Mouse (Mus musculus): ENCODE measurements around the gene En2. TPM values are rescaled to one million over a fixed set of nuclear protein-coding genes. Genes with fewer than 3 reads are reported as not detected.

Gene En2
- polyA plus RNA-seq, 1 experiment from 2014 or later: not detected

- Histone ChIP-seq H3K27me3 (replicated peaks) (peaks cover 93% of the 10 kb centered on the region), H3K4me1 (peaks cover 24% of the 10 kb centered on the region), H3K9me3 (no peaks in the 10 kb centered on the region), H3K4me3 (replicated peaks) (no peak overlapping the region), H3K9ac (no peak overlapping the region), H3K4me2 (no peak overlapping the region), H3K36me3 (no peaks in the 10 kb centered on the region), H3K27ac (no peak overlapping the region)
- no peak for ATAC-seq (ENCODE audit: insufficient read depth, low FRiP score, low read depth)
- 8% methylated on average over 1 of the region's 1 CpGs for WGBS
Observed at GRCm38 (mm10) chr5:28163926-28164325, 1.6 kb upstream of the En2 start.

GRCm38 (mm10) chr5:28166256-28167231 lies 1.1 kb downstream of the En2 start:
- H3K36me3 ChIP-seq: no peaks in the 10 kb centered on the region
- no peaks in the 10 kb centered on the region for H3K9me3 ChIP-seq
- H3K4me2 ChIP-seq: peak overlapping the region; percentile 99
- peaks cover 90% of the 10 kb centered on the region for H3K27me3 ChIP-seq (replicated peaks)
- no peak overlapping the region for H3K9ac ChIP-seq
- no peak overlapping the region for H3K27ac ChIP-seq
- ATAC-seq (ENCODE audit: insufficient read depth, low FRiP score, low read depth): no peak; the same call in 1 of the 2 replicates
- peaks cover 24% of the 10 kb centered on the region for H3K4me1 ChIP-seq
- WGBS: under 1% methylated on average over 108 of the region's 111 CpGs
- peak overlapping the region; percentile 45 for H3K4me3 ChIP-seq (replicated peaks)

GRCm38 (mm10) chr5:28167611-28168252 lies 2.2 kb downstream of the En2 start:
- no peak overlapping the region for H3K9ac ChIP-seq
- H3K27ac ChIP-seq: no peak overlapping the region
- no peaks in the 10 kb centered on the region for H3K9me3 ChIP-seq
- H3K4me3 ChIP-seq (replicated peaks): no peak overlapping the region
- ATAC-seq (ENCODE audit: insufficient read depth, low FRiP score, low read depth): no peak
- peaks cover 90% of the 10 kb centered on the region for H3K27me3 ChIP-seq (replicated peaks)
- H3K4me2 ChIP-seq: peak overlapping the region; percentile 26; the same call in 1 of the 2 replicates
- no peaks in the 10 kb centered on the region for H3K36me3 ChIP-seq
- WGBS: 1% methylated on average over 29 of the region's 29 CpGs
- H3K4me1 ChIP-seq: peaks cover 24% of the 10 kb centered on the region

GRCm38 (mm10) chr5:28168253-28169165 lies 3.0 kb downstream of the En2 start:
- Histone ChIP-seq H3K4me1 (peaks cover 24% of the 10 kb centered on the region), H3K36me3 (no peaks in the 10 kb centered on the region), H3K27ac (no peak overlapping the region), H3K9me3 (no peaks in the 10 kb centered on the region), H3K4me3 (replicated peaks) (no peak overlapping the region), H3K4me2 (peak overlapping the region; percentile 26; the same call in 1 of the 2 replicates), H3K9ac (no peak overlapping the region), H3K27me3 (replicated peaks) (peaks cover 91% of the 10 kb centered on the region)
- ATAC-seq (ENCODE audit: insufficient read depth, low FRiP score, low read depth): no peak
- 2% methylated on average over 36 of the region's 36 CpGs for WGBS

- Histone ChIP-seq H3K27ac (no peak overlapping the region), H3K36me3 (no peaks in the 10 kb centered on the region), H3K27me3 (replicated peaks) (peaks cover 91% of the 10 kb centered on the region), H3K4me1 (peaks cover 24% of the 10 kb centered on the region), H3K4me2 (no peak overlapping the region), H3K4me3 (replicated peaks) (no peak overlapping the region), H3K9ac (no peak overlapping the region), H3K9me3 (no peaks in the 10 kb centered on the region)
- 5% methylated on average over 5 of the region's 5 CpGs for WGBS
- no peak for ATAC-seq (ENCODE audit: insufficient read depth, low FRiP score, low read depth)
Observed at GRCm38 (mm10) chr5:28169166-28169801, 3.8 kb downstream of the En2 start.

- Histone ChIP-seq H3K27ac (no peak overlapping the region), H3K9me3 (no peaks in the 10 kb centered on the region), H3K27me3 (replicated peaks) (peaks cover 92% of the 10 kb centered on the region), H3K4me1 (peaks cover 24% of the 10 kb centered on the region), H3K36me3 (no peaks in the 10 kb centered on the region), H3K4me2 (no peak overlapping the region), H3K9ac (no peak overlapping the region), H3K4me3 (replicated peaks) (no peak overlapping the region)
- WGBS: 5% methylated on average over 17 of the region's 17 CpGs
- no peak for ATAC-seq (ENCODE audit: insufficient read depth, low FRiP score, low read depth)
Observed at GRCm38 (mm10) chr5:28170081-28170480, 4.6 kb downstream of the En2 start.

GRCm38 (mm10) chr5:28170892-28171291 lies 5.4 kb downstream of the En2 start:
- Histone ChIP-seq H3K27ac (no peak overlapping the region), H3K9ac (no peak overlapping the region), H3K27me3 (replicated peaks) (peaks cover 92% of the 10 kb centered on the region), H3K4me1 (peaks cover 16% of the 10 kb centered on the region), H3K9me3 (no peaks in the 10 kb centered on the region), H3K4me3 (replicated peaks) (no peak overlapping the region), H3K4me2 (no peak overlapping the region), H3K36me3 (no peaks in the 10 kb centered on the region)
- WGBS: 2% methylated on average over 19 of the region's 19 CpGs
- ATAC-seq (ENCODE audit: insufficient read depth, low FRiP score, low read depth): no peak

GRCm38 (mm10) chr5:28171667-28172066 lies 6.2 kb downstream of the En2 start:
- no peak for ATAC-seq (ENCODE audit: insufficient read depth, low FRiP score, low read depth)
- Histone ChIP-seq H3K9ac (no peak overlapping the region), H3K36me3 (no peaks in the 10 kb centered on the region), H3K9me3 (no peaks in the 10 kb centered on the region), H3K27me3 (replicated peaks) (peaks cover 92% of the 10 kb centered on the region), H3K4me2 (no peak overlapping the region), H3K4me3 (replicated peaks) (no peak overlapping the region), H3K27ac (no peak overlapping the region), H3K4me1 (peaks cover 8% of the 10 kb centered on the region)
- 16% methylated on average over 5 of the region's 5 CpGs for WGBS

- H3K27me3 ChIP-seq (replicated peaks): peaks cover 93% of the 10 kb centered on the region
- H3K4me1 ChIP-seq: 0 out of 2 replicates have a peak, but pooled peaks cover 3% of the 10 kb centered on the region
- ATAC-seq (ENCODE audit: insufficient read depth, low FRiP score, low read depth): no peak
- H3K4me3 ChIP-seq (replicated peaks): no peak overlapping the region
- WGBS: 6% methylated on average over 8 of the region's 8 CpGs
- H3K4me2 ChIP-seq: no peak overlapping the region
- no peak overlapping the region for H3K9ac ChIP-seq
- H3K27ac ChIP-seq: no peak overlapping the region
- no peaks in the 10 kb centered on the region for H3K9me3 ChIP-seq
- no peaks in the 10 kb centered on the region for H3K36me3 ChIP-seq
Observed at GRCm38 (mm10) chr5:28172261-28172920, 6.9 kb downstream of the En2 start.

- ATAC-seq (ENCODE audit: insufficient read depth, low FRiP score, low read depth): no peak
- Histone ChIP-seq H3K4me3 (replicated peaks) (no peak overlapping the region), H3K27ac (no peak overlapping the region), H3K36me3 (no peaks in the 10 kb centered on the region), H3K4me2 (no peak overlapping the region), H3K4me1 (0 out of 2 replicates have a peak, but pooled peaks cover 3% of the 10 kb centered on the region), H3K27me3 (replicated peaks) (peaks cover 90% of the 10 kb centered on the region), H3K9me3 (no peaks in the 10 kb centered on the region), H3K9ac (no peak overlapping the region)
- 6% methylated on average over 4 of the region's 4 CpGs for WGBS
Observed at GRCm38 (mm10) chr5:28172921-28173670, 7.6 kb downstream of the En2 start.

Measured in stomach, embryonic 15.5 days (tissue).